19 mouse cellular contexts compared by ENCODE assay signal in the genomic region with DNA sequence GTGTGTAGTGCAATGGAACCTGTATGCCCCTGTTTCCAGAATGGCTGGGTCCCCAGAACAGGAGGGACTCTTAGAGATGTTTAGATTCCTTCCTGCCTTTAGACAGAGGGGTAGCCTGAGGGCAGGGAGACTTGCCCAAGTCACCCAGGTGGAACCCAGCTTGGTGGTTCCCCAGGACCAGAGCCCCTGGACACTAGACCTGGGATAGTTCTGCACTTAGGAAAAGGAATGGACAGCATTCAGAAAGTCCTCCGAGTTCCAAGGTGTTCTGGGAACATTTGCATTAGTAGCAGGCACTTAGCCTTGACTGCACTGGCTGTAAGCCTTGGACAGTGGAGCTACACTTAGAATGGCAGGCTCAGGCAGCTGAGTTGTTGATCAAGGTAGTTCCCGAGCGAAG. TPM values are rescaled to one million over a fixed set of nuclear protein-coding genes. Genes with fewer than 3 reads are reported as not detected.
DNase-seq lines count a peak whose midpoint lies in the region; ATAC-seq and TF ChIP-seq lines count a peak whose summit lies in the region.
"Had no signal": no experiment of that assay in that cellular context is flagged by ENCODE, and none has a peak within 500 bp of the region (broad histone marks: within the 10 kb centered on the region; RNA-seq: fewer than 3 reads in every experiment).

No protein-coding gene starts in this region.

- H3K9ac ChIP-seq in midbrain, embryonic 11.5 days (ENCODE audit: low read length): no peak overlapping the region
- no peak overlapping the region for H3K9ac ChIP-seq in midbrain, embryonic 15.5 days
- no peak overlapping the region for H3K9ac ChIP-seq in hindbrain, embryonic 12.5 days
- 0 out of 2 replicates have a peak overlapping the region, but pooled peaks have one; percentile 41 for H3K9ac ChIP-seq in neural tube, embryonic 13.5 days
- H3K9ac ChIP-seq: lung, embryonic 15.5 days had no signal

- H3K36me3 ChIP-seq in midbrain, embryonic 11.5 days (ENCODE audit: control insufficient read depth, insufficient read depth, low read length): no peaks in the 10 kb centered on the region
- no peaks in the 10 kb centered on the region for H3K36me3 ChIP-seq in midbrain, embryonic 15.5 days (replicated peaks)
- no peaks in the 10 kb centered on the region for H3K36me3 ChIP-seq in hindbrain, embryonic 12.5 days
- H3K36me3 ChIP-seq in neural tube, embryonic 13.5 days: no peaks in the 10 kb centered on the region
- H3K36me3 ChIP-seq: lung, embryonic 15.5 days had no signal

- TF ChIP-seq CTCF in layer of hippocampus, adult 2 months (conservative IDR thresholded peaks at IDR 0.05): no peak

- no peak overlapping the region for H3K27ac ChIP-seq in midbrain, embryonic 11.5 days (ENCODE audit: low read depth, low read length)
- no peak overlapping the region for H3K27ac ChIP-seq in midbrain, embryonic 15.5 days
- 0 out of 2 replicates have a peak overlapping the region, but pooled peaks have one; percentile 23 for H3K27ac ChIP-seq in hindbrain, embryonic 12.5 days
- no peak overlapping the region for H3K27ac ChIP-seq in neural tube, embryonic 13.5 days (replicated peaks)
- H3K27ac ChIP-seq in layer of hippocampus, adult 2 months: no peak overlapping the region
- H3K27ac ChIP-seq: lung, embryonic 15.5 days had no signal

- WGBS in midbrain, embryonic 11.5 days: 18% methylated on average over 3 of the region's 3 CpGs
- 30% methylated on average over 3 of the region's 3 CpGs for WGBS in midbrain, embryonic 15.5 days
- WGBS in hindbrain, embryonic 12.5 days: 18% methylated on average over 3 of the region's 3 CpGs
- WGBS in neural tube, embryonic 13.5 days: 16% methylated on average over 3 of the region's 3 CpGs

- H3K9me3 ChIP-seq in midbrain, embryonic 11.5 days (ENCODE audit: control insufficient read depth, low read length): no peaks in the 10 kb centered on the region
- no peaks in the 10 kb centered on the region for H3K9me3 ChIP-seq in midbrain, embryonic 15.5 days
- H3K9me3 ChIP-seq in hindbrain, embryonic 12.5 days (replicated peaks): no peaks in the 10 kb centered on the region
- no peaks in the 10 kb centered on the region for H3K9me3 ChIP-seq in neural tube, embryonic 13.5 days
- H3K9me3 ChIP-seq: lung, embryonic 15.5 days had no signal

- peak; percentile 88 for DNase-seq in midbrain, embryonic 11.5 days (ENCODE audit: low spot score, missing footprints)
- peak; percentile 55 to 64 for DNase-seq in cerebellum, postnatal 25 days
- DNase-seq in layer of hippocampus, adult 2 months (ENCODE audit: low spot score in 2 of 2): no peak
- DNase-seq in urinary bladder, postnatal 10 days (ENCODE audit: low spot score): no peak
- DNase-seq: adrenal gland, postnatal 36 days; gastrocnemius, postnatal 10 days; heart, postnatal 36 days; kidney, adult 18-20 months; kidney, postnatal 25 days; right cerebral cortex, postnatal 4 days; thymus, adult 18-20 months had no signal

- H3K4me2 ChIP-seq in midbrain, embryonic 11.5 days: no peak overlapping the region
- H3K4me2 ChIP-seq in midbrain, embryonic 15.5 days: no peak overlapping the region; the same call in 1 of the 2 replicates
- H3K4me2 ChIP-seq in hindbrain, embryonic 12.5 days (replicated peaks): no peak overlapping the region
- peak overlapping the region; percentile 90 for H3K4me2 ChIP-seq in neural tube, embryonic 13.5 days
- H3K4me2 ChIP-seq: liver, embryonic 11.5 days had no signal

- peaks cover 58% of the 10 kb centered on the region for H3K27me3 ChIP-seq in midbrain, embryonic 11.5 days (ENCODE audit: control insufficient read depth, insufficient read depth, low read length)
- H3K27me3 ChIP-seq in midbrain, embryonic 15.5 days (replicated peaks): peaks cover 50% of the 10 kb centered on the region
- H3K27me3 ChIP-seq in hindbrain, embryonic 12.5 days: peaks cover 83% of the 10 kb centered on the region
- peaks cover 87% of the 10 kb centered on the region for H3K27me3 ChIP-seq in neural tube, embryonic 13.5 days

- no peak for ATAC-seq in midbrain, embryonic 11.5 days (ENCODE audit: low FRiP score)
- no peak for ATAC-seq in midbrain, embryonic 15.5 days (replicated peaks)
- no peak for ATAC-seq in hindbrain, embryonic 12.5 days (ENCODE audit: low FRiP score)
- no peak for ATAC-seq in neural tube, embryonic 13.5 days (ENCODE audit: low read depth)
- ATAC-seq: activated CD4-positive, CD25-positive, alpha-beta regulatory T cell, adult 4 months; CD4-positive, CD25-positive, alpha-beta regulatory T cell, adult 4 months had no signal

- H3K4me3 ChIP-seq in midbrain, embryonic 11.5 days (ENCODE audit: low read depth, low read length): no peak overlapping the region
- H3K4me3 ChIP-seq in midbrain, embryonic 15.5 days: no peak overlapping the region
- no peak overlapping the region for H3K4me3 ChIP-seq in hindbrain, embryonic 12.5 days
- peak overlapping the region; percentile 64 for H3K4me3 ChIP-seq in neural tube, embryonic 13.5 days
- H3K4me3 ChIP-seq in layer of hippocampus, adult 2 months: no peak overlapping the region
- H3K4me3 ChIP-seq: lung, embryonic 15.5 days had no signal

- peaks cover 27% of the 10 kb centered on the region for H3K4me1 ChIP-seq in midbrain, embryonic 11.5 days (ENCODE audit: control insufficient read depth, insufficient read depth, low read length)
- peaks cover 37% of the 10 kb centered on the region for H3K4me1 ChIP-seq in midbrain, embryonic 15.5 days
- peaks cover 37% of the 10 kb centered on the region for H3K4me1 ChIP-seq in hindbrain, embryonic 12.5 days
- H3K4me1 ChIP-seq in neural tube, embryonic 13.5 days (replicated peaks): peaks cover 53% of the 10 kb centered on the region

RNA-seq across cellular contexts. Expression of a gene that starts 4.5 kb away (rescaled TPM):
- polyA plus RNA-seq in midbrain, embryonic 11.5 days (2014; fragmentation: Nextera tagmentation; extraction: Ambion mirVana): 8.4 and 10.8 TPM in 2 replicates
- polyA plus RNA-seq in midbrain, embryonic 15.5 days (2015; fragmentation: Nextera tagmentation; extraction: Ambion mirVana): 13.1 and 13.8 TPM in 2 replicates
- 21.5 and 27.0 TPM in 2 replicates for polyA plus RNA-seq in hindbrain, embryonic 12.5 days (2016; fragmentation: Nextera tagmentation; extraction: Ambion mirVana)
- 25.7 and 28.1 TPM in 2 replicates for polyA plus RNA-seq in neural tube, embryonic 13.5 days (2015; fragmentation: Nextera tagmentation; extraction: Ambion mirVana)
- 1 to 10 TPM; 4.1 to 5.1 TPM for total RNA-seq in layer of hippocampus, adult 2 months (2021)
- total RNA-seq: megakaryocyte progenitor cell, adult 5-6 weeks had no signal
- polyA plus RNA-seq: CD4-positive, CD25-positive, alpha-beta regulatory T cell, adult 4 months; lung, embryonic 15.5 days had no signal

Comparison
In these comparisons a context has a peak if more than half of its experiments do, and no peak if none do; other contexts are left out.
1. DNase-seq: peak in midbrain, embryonic 11.5 days (single experiment) and cerebellum, postnatal 25 days (2 of 2); none in layer of hippocampus, adult 2 months (0 of 2) and urinary bladder, postnatal 10 days (single experiment).